Mouse (Mus musculus) layer of hippocampus, adult 2 months (tissue): ENCODE measurements around the gene Tbata. TPM values are rescaled to one million over a fixed set of nuclear protein-coding genes. Genes with fewer than 3 reads are reported as not detected.

Experiments used
- DNase-seq, 2 experiments: peaks; one replicate each; pipeline ENCODE4 v3.0.0; 2022; ENCODE audit warnings: low spot score in 2 of 2
- H3K27ac ChIP-seq: fragments of 200-600 bp; 2 replicates; pipeline ENCODE4 v1.8.1; 2022
- H3K4me3 ChIP-seq: fragments of 200-600 bp; 2 replicates; pipeline ENCODE4 v1.8.1; 2022; ENCODE audit warnings: mild to moderate bottlenecking
- CTCF ChIP-seq: fragments of 200-600 bp; conservative IDR thresholded peaks from 2 replicates; pipeline ENCODE4 v1.8.1; 2022; ENCODE audit warnings: antibody characterized with exemption, mild to moderate bottlenecking, moderate library complexity
- long read RNA-seq, 2 experiments: library from polyadenylated mRNA; stranded (forward); transcript quantifications; one replicate each; pipeline ENCODE4 v2.0.0; 2021; ENCODE audit warnings: borderline mapping rate in 2 of 2
- total RNA-seq, 2 experiments: library from RNA; stranded (reverse); gene quantifications; 2 replicates each; pipeline ENCODE4 v1.2.3; 2021

Tbata gene
- 10 to 100 TPM in 1 of 2 experiments, 1 to 10 TPM in 1; 8.5 to 10.6 TPM for total RNA-seq
- long read RNA-seq, experiment 1, partial matches to known transcripts: 21 of 25 reads
- long read RNA-seq, experiment 1, other reads (novel, unspliced or antisense): 4 of 25 reads
- long read RNA-seq, experiment 2, partial matches to known transcripts: 5 of 32 reads
- long read RNA-seq, experiment 2, other reads (novel, unspliced or antisense): 27 of 32 reads

- Histone ChIP-seq H3K27ac (no peak within 1 kb of the TSS), H3K4me3 (no peak within 1 kb of the TSS)
- TF ChIP-seq CTCF: no peak
- DNase-seq: no peak
Observed at GRCm38 (mm10) chr10:61171654-61172053, at the start of gene Tbata. Gene Tbata, plus strand, starts transcription at chr10:61171954.

- Histone ChIP-seq H3K4me3 (no peak overlapping the region), H3K27ac (no peak overlapping the region)
- no peak for DNase-seq
- TF ChIP-seq CTCF: no peak
Observed at GRCm38 (mm10) chr10:61123276-61123913, 48.4 kb upstream of the Tbata start.

- Histone ChIP-seq H3K27ac (no peak overlapping the region), H3K4me3 (no peak overlapping the region)
- no peak for DNase-seq
- no peak for TF ChIP-seq CTCF
Observed at GRCm38 (mm10) chr10:61124462-61124861, 47.3 kb upstream of the Tbata start.

GRCm38 (mm10) chr10:61128701-61129365 lies 42.9 kb upstream of the Tbata start:
- TF ChIP-seq CTCF: no peak
- Histone ChIP-seq H3K4me3 (no peak overlapping the region), H3K27ac (no peak overlapping the region)
- no peak for DNase-seq

- Histone ChIP-seq H3K27ac (no peak overlapping the region), H3K4me3 (no peak overlapping the region)
- no peak for DNase-seq
- no peak for TF ChIP-seq CTCF
Observed at GRCm38 (mm10) chr10:61130959-61131358, 40.8 kb upstream of the Tbata start.

GRCm38 (mm10) chr10:61134041-61134440 lies 37.7 kb upstream of the Tbata start:
- Histone ChIP-seq H3K4me3 (no peak overlapping the region), H3K27ac (no peak overlapping the region)
- DNase-seq: no peak
- TF ChIP-seq CTCF: no peak

GRCm38 (mm10) chr10:61135226-61135839 lies 36.4 kb upstream of the Tbata start:
- TF ChIP-seq CTCF: no peak
- DNase-seq: no peak
- no peak overlapping the region for H3K4me3 ChIP-seq
- no peak overlapping the region for H3K27ac ChIP-seq

- Histone ChIP-seq H3K27ac (no peak overlapping the region), H3K4me3 (no peak overlapping the region)
- TF ChIP-seq CTCF: no peak
- no peak for DNase-seq
Observed at GRCm38 (mm10) chr10:61137567-61137966, 34.2 kb upstream of the Tbata start.

GRCm38 (mm10) chr10:61143343-61143742 lies 28.4 kb upstream of the Tbata start:
- TF ChIP-seq CTCF: no peak
- H3K27ac ChIP-seq: no peak overlapping the region

GRCm38 (mm10) chr10:61145766-61146118 lies 26.0 kb upstream of the Tbata start:
- peak overlapping the region; percentile 87 for H3K4me3 ChIP-seq
- no peak for DNase-seq
- no peak for TF ChIP-seq CTCF
- peak overlapping the region; percentile 96 for H3K27ac ChIP-seq

More at GRCm38 (mm10) chr10:61143343-61143742, 28.4 kb upstream of the Tbata start:
- no peak overlapping the region for H3K4me3 ChIP-seq
- no peak for DNase-seq

GRCm38 (mm10) chr10:61146119-61146806 lies 25.5 kb upstream of the Tbata start:
- Histone ChIP-seq H3K4me3 (peak overlapping the region; percentile 87), H3K27ac (peak overlapping the region; percentile 96)
- no peak for TF ChIP-seq CTCF
- peak; percentile 9 to 21 for DNase-seq

- H3K27ac ChIP-seq: peak overlapping the region; percentile 96
- H3K4me3 ChIP-seq: peak overlapping the region; percentile 87
- no peak for TF ChIP-seq CTCF
- DNase-seq: peak in 1 of 2 experiments; percentile 10
Observed at GRCm38 (mm10) chr10:61146807-61147156, 25.0 kb upstream of the Tbata start.
